Mouse (Mus musculus) embryo, embryonic 11 days (tissue): ENCODE results near the gene Ms4a6c.
"Not testable (repeated sequence)": the region's sequence is repeated elsewhere in the genome, so short reads cannot be mapped to it uniquely, and the experiment has no call there.

ENCODE experiments used
- DNase-seq: peaks from one replicate; pipeline ENCODE4 v3.0.0-alpha.2; 2015

Ms4a6c gene

DNA sequence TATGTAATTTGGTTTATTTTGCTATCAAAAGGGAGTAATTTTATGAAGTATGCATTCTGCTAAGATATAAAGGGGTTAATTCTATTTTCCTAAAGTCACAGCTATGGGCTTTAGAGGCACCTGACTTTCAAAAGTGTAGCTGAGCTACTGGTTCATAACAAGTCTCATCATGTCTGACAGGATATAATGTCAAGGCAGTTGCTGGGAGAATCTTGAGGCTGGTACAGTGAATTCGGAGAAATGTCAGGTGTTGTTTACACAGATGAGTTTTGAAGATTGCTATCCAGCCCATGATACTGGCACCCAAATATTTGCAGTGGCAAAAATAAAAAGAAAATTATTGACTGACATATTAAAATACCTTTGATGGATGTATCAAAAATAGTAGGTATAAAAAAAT, 35.7 kb downstream of the Ms4a6c start:
- DNase-seq, result no peak

DNA sequence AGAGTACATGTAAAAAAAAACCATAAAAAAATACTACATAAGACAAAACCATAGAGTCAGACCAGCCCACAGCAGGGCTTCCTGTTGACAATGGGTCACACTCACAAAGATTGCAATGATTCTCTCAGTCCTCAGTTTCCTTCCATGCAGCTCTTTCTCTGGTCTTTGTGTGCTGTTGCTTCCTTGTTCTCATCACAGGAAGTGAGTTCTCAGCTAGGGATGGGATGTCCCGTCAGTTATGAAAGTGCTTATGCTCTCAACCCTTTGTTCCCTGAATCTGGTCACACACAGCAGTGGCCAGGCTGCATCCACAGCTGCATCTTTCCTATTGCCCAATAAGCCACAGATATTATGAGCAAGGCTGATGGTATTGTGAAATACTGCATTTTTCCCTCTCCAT, 44.3 kb downstream of the Ms4a6c start:
- DNase-seq, result no peak

DNA sequence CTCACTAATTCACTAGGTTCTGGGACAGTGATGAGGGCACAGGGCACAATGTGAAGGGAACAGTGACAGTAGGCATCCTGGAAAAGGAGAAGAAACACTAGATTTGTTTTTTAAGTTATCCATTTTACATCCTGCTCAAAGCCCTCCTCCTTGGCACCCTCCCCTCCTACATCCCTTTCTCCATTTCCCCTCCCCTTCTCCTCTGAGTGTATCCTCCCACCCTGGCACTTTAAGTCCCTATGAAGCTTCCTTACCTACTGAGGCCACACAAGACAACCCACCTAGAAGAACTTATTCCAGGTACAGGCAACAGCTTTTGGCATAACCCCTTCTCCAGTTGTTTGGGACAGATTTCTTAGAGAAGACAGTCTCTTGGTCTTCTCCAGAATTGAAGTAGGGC, 47.1 kb downstream of the Ms4a6c start, which contains the start of gene Ms4a6b:
TSS of gene Ms4a6b (plus strand) at position 267 of the 400 bp plus-strand sequence.
- DNase-seq, result no peak

DNA sequence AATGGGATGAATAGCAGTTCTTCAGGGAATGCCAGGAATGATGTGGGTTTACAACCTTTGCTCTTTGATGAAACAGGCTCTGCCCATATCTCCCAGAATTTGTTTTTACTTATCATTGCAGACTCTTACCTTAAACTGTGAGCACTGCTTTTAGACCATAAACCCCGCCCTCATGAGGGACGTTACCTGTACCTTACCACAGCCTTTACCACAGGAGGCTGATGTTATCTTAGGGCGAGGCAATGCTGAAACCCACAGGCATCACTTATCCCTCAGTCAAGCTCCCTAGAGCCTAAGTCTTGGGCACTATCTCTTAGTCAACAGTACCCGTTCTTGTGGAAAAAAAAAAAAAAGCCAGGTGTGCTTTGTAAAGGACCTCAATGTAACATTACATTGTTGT, 47.7 kb downstream of the Ms4a6c start:
- DNase-seq, result no peak

DNA sequence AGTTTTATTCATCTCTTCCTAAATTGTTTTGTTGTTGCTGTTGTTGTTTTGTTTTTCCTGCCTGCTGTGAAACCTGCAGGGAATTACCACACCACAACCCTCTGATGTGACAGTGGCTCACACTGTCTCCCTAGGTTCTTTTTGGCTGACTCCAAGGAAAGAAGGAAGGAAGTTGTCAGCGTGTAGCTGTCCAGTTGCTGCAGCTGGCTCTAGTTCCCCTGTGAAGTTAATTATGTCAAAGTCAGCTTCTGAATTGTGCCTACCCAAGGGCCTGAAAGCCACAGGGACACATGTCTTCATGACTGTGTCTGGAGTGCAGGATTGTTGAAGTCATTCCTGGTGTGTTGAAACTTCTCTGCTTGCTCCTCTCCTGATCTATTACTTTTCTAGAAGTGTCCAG, 48.2 kb downstream of the Ms4a6c start:
- DNase-seq, result not testable (repeated sequence)

DNA sequence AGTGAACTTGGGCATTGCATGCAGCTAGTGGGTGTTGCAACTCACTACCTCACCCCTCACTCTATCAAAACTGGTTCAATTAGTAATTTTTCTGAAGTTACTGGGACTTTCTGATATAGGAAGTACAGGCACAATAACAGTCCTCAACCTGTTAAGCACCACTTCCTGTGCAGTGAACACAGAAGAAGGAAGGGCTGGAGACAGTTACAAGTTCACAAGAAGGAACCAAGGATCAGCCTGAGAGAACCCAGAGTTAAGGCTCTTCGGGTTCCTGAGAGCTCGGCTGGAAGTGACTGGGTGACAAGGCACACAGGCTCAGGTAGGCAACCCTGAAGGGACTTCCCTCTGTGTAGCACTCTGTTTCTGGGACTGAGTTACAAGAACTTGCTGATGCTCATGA, 49.2 kb downstream of the Ms4a6c start:
- DNase-seq, result not testable (repeated sequence)

DNA sequence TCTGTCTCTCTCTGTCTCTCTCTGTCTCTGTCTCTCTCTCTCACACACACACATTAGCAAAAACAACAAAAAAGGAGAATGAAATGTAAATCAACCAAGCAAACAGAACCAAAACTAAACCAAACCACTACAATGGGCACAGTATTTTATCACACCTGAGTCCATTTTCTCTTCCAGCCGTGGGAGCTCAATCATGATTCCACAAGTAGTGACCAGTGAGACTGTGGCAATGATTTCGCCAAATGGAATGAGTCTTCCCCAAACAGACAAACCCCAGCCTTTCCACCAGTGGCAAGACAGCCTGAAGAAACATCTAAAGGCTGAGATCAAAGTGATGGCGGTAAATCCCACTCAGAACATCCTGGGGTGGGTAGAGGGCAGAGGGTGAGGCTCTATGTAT, 51.0 kb downstream of the Ms4a6c start:
- no peak for DNase-seq
